Mouse (Mus musculus): Measurements from ENCODE around the gene Fam208b.
"Not testable (repeated sequence)": the region's sequence is repeated elsewhere in the genome, so short reads cannot be mapped to it uniquely, and the experiment has no call there.

Gene Fam208b

DNA sequence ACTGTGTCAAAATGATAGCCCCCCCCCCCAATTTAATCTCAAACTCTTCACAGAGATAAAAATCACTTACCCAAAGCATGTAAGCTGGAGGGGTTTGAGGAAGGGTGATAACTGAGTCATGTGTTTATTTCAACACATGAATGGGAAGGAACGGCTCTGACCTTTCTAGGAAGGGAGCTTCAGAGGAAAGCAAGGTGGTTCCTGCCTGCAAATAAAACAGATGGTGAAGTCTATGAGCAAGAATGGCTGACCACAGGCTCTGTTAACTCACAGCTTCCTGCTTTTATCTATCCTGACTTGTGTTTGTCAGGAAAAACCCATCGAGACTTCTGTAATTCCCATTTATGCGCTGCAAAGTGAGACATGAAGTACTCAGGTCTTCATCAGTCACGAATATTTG is 91.6 kb downstream of the Fam208b start:
- DNase-seq (ENCODE audit: low read depth, low spot score): not testable (repeated sequence)

Data from c-Kit-negative CD71-positive TER-119-positive erythroid progenitor cells, embryonic 14.5 days (primary cell).